Mouse (Mus musculus) cerebellum, postnatal 25 days (tissue): ENCODE measurements at regions not wholly inside any gene's neighbourhood (a gene's known extent, or its start where the extent isn't known, plus 50 kb on each side); places are given as distances from the start of the nearest gene placed in this dataset.

Experiments
- DNase-seq, 2 experiments: peaks; one replicate each; pipeline ENCODE4 v3.0.0; 2021; ENCODE audit warnings: mixed read lengths in 2 of 2

- peak in 1 of 2 experiments; percentile 36 for DNase-seq
These were observed 213.9 kb downstream of the Dok5 start for GRCm38 (mm10) chr2:170945401-170946105.

- DNase-seq = peak; percentile 13 to 16
These were observed 214.6 kb downstream of the Dok5 start for GRCm38 (mm10) chr2:170946106-170946657.

- DNase-seq = no peak
These were observed 215.6 kb downstream of the Dok5 start for GRCm38 (mm10) chr2:170947236-170947635.

GRCm38 (mm10) chr2:170954626-170955025, 223.0 kb downstream of the Dok5 start:
- DNase-seq = no peak

- no peak for DNase-seq
These were observed 225.2 kb downstream of the Dok5 start for GRCm38 (mm10) chr2:170956766-170957165.

- no peak for DNase-seq
These were observed 228.8 kb downstream of the Dok5 start for GRCm38 (mm10) chr2:170960396-170960795.

GRCm38 (mm10) chr2:170962481-170962880, 230.9 kb downstream of the Dok5 start:
- no peak for DNase-seq

- DNase-seq = no peak
These were observed 237.8 kb downstream of the Dok5 start for GRCm38 (mm10) chr2:170969430-170969829.

GRCm38 (mm10) chr2:170985357-170985756, 253.8 kb downstream of the Dok5 start:
- DNase-seq = no peak

GRCm38 (mm10) chr2:170998378-170998777, 266.8 kb downstream of the Dok5 start:
- no peak for DNase-seq

GRCm38 (mm10) chr2:171000165-171000564, 268.6 kb downstream of the Dok5 start:
- DNase-seq = no peak

- no peak for DNase-seq
These were observed 296.9 kb downstream of the Dok5 start for GRCm38 (mm10) chr2:171028481-171028880.
